Mouse (Mus musculus) NIH3T3 (cell line): ENCODE data around the gene Ptges2.
"Not testable (repeated sequence)": the region's sequence is repeated elsewhere in the genome, so short reads cannot be mapped to it uniquely, and the experiment has no call there.

ENCODE experiments used
- DNase-seq: peaks from one replicate; pipeline ENCODE4 v3.0.0-alpha.2; 2012; ENCODE audit warnings: low read depth

Ptges2 gene

DNA sequence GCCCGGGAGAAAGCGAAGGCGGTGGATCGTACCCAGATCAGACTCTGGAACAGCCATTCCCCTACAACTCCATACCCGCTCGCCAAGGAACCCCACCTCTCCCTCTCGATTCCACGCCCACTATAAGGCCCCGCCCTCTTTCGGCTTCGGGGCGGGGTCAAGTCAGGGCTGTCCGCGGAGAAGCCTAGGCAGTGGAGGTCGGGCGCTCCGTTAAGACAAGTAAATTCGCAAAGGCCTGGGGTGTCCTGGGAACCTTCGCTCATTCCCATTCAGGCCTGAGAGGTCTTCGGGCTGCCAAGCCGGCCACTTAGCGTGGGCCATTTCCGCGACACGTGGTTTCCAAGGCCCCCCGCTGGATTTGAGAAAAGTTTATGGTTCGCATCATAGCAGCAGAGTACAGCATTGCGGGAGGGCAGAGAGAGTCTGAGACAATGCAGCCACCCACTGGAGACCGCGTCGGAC lies at the start of gene Ptges2:
Gene Ptges2, plus strand, starts transcription at position 413 of the 462 bp plus-strand sequence.
- DNase-seq = peak; percentile 94

DNA sequence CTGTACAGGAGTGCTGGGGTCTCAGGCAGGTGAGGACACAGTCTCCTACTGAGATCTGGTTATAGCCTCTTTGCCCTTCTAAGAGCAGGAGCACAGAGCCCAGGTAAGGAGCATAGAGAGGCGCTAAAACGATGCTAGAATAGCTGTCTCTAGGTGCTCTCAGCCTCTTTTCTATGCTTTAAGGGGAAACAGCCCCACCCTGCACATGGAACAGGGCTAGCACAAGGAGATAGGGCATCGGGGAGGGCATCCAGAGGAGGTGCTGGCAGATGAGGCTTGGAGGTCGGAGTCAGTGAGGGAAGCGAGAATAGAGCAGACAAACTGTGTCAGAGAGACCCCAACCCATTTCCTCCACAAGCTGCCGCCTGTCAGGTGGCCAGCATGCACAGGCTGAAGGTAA lies 48.7 kb upstream of the Ptges2 start:
- DNase-seq = no peak

DNA sequence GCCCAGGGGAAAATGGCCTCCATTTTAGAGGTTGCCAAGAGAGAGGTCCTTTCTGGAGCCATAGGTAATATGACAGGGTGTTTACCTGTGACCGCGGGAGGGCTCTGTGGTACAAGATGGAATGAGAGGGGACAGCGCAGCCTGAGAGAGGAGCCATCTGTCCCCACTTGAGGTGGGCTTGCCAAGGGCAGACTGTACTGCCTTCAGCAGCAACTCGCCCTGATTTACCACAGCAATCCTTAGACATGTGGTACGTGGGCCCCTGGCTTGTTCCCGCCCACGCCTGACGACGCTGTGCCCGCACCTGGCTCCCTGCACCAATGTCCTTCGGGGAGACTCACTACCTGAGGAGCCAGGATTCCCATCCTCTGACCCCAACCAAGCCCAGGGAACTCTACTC lies 47.4 kb upstream of the Ptges2 start:
- DNase-seq = no peak

DNA sequence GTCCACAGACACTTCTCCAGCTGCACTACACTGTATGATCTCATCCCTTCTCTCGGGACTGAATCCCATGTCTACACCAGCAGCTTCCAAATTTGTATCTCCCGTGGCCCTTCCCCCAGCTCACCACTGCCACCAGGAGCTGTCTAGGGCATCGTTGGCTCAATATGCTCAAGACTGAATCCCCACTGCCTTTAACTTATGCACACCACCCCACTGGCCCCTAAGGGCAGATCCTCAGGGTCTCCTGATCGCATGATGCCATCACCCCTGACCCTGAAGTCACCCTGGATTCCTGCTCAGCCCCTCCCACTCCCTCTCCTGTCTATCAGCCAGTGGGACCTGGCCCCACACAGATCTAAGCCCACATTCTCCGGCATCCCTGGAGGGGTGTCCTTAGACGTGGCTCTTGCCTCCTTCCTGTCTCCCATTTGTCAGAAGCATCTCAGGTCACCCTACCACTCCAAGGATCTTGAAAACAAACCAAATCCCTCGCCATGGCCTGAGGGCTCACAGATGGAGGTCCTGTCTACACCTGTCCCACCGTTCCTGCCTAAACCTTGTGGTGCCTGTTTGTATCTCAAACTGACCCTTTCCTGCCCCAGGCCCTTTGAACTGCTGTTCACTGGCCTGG lies 46.0 kb upstream of the Ptges2 start:
- no peak for DNase-seq

DNA sequence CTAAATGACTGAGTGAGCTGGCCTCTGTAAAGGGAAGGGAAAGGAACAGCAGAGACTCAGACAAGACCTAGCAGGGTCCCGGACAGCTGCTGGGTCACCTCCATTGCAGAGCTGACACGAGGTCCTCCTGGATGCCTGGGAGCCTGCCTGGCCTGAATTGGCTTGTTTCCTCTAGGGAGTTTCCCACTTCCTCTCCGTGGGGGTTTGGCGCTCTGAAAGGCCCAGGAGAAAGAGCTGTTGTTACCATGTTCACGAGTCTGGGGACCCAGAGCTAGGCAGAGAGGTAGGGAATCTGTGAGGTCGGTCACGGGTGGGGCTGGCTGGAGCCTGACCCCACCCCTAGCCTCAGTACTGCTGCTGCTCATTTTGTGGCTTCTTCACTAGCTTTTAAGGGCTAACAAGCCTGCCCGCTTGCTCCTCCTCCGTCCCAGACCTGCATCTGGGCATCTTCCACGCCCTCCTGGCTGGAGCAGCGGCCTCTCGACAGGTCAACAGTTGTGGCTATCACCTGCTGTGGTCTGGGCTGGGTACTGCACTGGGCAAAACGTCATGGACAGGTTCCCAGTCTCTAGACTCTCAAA lies 45.1 kb upstream of the Ptges2 start:
- DNase-seq = no peak

DNA sequence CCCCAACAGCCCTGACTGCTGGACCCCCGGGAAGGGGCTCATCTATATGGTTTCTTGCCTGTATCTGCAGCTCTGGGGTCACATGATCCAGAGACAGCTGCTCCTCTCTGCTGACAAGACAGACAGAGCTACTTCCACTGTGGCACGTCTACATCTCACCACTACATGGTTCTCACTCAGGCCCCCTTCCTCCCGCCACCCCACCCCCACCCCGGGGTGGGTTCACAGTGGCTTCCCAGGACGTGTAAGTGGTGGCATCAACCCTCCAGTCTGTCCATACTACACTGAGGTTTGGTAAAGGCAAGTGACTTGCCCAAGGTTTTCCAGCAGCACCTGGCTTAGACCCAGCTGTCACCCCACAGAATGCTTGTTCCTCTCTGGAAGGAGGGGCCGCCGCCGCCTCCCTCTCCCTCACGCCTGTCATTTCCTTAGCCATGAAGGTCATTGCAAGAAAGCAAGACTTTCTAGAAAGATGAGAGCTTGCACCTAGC lies 44.2 kb upstream of the Ptges2 start:
- no peak for DNase-seq

DNA sequence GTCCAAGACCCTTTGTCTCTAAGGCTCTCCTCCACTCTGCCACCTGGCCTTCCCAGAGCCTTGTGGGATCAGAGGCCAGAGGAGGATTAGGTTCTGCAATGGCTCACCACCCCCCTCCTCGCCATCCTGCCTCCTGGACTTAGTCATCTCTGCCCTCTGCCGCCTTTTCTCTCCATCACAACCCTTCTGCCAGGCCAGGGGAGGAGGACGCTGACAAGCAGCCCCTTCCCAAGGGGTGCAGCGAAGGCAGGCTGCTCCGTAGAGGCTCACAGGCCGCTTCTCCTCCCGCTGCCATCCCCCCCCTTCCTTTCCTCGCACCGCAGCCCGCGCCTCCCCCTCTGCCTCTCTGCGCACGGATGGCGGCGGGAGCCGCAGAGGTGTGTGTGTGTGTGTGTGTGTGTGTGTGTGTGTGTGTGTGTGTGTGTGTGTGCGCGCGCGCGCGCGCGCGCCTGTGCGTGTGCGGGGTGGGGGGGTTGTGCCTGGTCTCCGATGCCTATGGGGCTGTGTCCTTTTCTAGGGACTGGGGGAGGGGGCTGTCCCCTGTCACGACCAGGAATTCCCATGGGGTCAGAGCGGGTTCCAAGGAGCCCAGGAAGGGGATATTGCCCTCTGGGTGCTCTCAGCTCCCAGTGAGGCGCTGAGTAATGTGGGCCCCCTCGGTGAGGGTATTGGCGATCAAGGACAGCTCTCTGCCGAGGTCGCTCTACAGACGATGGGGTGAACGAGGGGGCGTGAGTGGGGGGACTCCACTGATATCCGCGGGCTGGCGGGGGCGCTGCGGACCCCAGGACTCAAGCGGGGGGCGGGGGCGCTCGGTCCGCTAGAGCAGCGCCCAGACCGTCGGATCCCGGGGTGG lies 43.3 kb upstream of the Ptges2 start, which contains the start of gene Ciz1:
Gene Ciz1, plus strand, starts transcription at position 177 of the 856 bp plus-strand sequence.
- peak; percentile 73 for DNase-seq

DNA sequence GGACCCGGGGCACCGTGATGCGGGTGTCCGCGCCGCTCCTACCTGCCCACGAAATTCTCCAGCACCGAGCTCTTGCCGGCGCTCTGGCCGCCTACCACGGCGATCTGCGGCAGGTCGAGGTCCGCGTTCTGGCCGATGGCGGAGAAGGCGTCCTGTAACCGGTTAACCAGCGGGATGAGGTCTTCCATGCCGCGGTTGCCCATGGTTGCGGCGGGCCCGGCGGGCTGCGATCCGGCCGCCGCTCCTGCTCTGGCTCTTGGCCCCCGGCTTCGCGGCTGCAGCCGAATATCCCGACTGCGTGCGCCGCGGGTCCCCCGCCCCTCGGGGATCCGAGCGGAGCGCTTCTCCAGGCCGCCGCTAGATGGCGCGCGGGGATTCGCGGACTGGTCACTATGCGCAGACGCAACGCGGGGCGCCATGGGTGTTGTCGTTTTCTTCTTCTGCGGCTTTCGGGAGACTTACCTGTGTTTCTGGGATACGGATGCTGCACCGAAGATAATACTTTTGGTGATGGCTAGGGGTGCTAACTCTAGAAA lies 42.6 kb upstream of the Ptges2 start, which contains the start of gene Dnm1:
Gene Dnm1, minus strand, starts transcription at position 332 of the 536 bp plus-strand sequence.
- DNase-seq = peak; percentile 96

DNA sequence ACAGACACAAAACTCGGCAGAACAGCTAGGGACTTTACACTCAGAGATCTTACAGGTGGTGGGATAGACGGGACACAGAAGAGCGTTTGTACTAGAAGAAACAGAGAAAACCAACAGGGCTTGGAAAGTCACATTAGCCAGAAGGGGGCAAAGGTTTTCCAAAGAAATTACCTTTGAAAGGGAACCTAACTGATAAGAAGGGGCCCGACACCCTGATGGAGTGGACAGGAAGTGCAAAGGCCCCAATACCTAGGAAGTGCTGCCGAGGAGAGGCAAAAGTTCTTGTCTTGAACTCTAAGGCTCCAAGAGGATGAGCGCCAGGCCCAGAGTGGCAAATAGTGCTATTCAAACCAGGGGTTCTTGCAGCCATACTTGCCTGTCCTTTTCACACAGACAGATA lies 41.9 kb upstream of the Ptges2 start:
- no peak for DNase-seq

DNA sequence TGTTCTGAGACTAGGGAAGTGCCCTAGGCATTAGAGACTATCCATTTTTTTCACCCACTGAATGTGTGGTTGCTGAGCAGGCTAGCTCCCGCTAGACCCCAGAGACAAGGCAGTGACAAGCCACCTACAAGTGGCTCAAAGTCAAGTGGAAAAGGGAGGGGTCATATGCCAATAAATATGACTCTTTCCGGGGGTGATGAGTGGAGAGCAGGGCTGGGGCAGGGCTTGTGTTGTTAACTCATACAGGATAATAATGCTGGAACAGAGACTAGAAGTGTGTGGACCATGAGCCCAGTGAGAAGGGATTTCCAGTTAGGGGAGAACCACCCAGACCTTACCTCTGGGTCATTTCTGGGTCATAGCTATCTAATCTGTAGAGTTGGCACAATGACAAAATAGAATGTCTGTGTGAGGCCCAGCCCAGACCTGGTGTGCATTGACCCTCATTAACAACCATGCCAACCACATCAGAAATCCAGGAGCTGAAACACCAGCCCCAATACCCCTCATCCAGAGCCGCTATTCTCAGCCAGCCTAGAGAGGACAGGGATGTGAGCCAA lies 41.3 kb upstream of the Ptges2 start:
- no peak for DNase-seq

DNA sequence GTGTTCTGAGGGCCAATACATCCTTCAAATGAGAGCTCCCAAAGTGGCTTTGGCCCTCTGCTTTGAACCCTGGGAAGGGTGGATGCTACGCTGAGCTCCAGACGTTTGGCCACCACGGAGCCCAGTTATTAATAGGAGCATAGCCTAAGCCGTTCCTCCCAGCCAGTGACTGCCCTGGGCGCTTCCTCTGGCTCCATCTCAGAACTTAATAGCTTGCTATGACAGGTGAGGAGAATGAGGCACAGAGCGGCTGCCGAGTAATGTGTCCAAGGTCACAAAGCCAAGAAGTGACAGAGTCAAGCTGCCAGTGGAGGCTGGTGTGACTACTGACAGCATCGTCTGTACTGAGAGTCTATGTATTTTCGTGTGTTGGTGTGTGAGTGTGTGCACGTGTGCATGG lies 39.5 kb upstream of the Ptges2 start:
- no peak for DNase-seq

DNA sequence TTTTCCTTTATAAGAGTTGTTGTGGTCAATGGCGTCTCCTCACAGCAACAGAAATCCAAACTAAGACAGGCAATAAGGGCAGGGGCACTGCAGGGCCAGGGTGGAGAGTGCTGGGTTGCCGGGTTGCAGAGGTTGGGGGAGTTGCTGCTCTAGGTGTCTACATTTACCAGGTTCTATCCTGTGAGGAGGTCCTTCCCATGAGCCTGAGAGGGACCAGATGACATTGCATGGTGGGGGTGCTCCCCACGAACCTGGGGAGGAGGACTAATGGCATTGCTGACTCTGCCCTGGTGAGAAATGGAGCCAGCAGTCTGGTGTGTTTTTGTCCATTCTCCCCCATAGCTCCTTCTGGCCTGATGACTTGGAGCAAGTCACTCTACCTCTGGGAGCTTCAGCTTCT lies 38.0 kb upstream of the Ptges2 start:
- DNase-seq = no peak

DNA sequence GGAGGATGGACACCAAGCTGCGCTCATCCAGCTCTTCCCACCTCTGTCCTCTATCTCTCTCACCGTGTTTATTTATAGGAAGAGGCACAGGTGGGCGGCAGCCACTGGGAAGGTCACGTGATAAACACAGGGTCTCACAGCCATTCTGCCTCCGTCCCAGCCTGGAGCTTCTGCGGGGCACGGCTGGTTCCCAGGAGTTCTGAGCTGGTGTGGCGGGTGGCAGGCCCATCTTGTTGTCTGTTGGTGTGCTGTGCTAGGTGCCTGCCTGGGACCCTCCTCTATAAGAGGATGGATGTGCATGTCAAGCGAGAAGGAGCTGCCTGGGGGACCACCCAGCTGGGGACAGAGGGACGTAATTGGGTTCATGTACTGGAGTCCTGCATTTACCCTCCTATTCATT lies 37.3 kb upstream of the Ptges2 start:
- DNase-seq = no peak

DNA sequence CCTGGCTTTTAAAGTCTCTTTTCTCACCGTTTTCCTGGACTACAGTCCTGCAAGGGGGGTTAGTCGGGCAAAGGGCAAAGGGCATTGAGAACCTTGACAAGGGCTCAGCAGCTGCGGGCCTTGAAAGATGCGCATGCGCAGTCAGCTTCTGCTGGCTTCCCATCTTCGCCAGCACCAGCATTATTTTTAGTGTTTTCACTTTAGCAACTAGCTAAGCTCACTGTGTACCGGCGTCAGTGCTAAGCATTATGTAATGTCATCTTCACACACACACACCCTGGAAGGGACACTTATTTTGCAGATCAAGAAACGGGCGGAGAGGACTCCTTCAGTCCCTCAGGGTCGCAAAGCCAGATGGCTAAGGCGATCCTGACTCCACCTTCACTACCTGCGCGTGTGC lies 35.0 kb upstream of the Ptges2 start:
- peak; percentile 83 for DNase-seq

DNA sequence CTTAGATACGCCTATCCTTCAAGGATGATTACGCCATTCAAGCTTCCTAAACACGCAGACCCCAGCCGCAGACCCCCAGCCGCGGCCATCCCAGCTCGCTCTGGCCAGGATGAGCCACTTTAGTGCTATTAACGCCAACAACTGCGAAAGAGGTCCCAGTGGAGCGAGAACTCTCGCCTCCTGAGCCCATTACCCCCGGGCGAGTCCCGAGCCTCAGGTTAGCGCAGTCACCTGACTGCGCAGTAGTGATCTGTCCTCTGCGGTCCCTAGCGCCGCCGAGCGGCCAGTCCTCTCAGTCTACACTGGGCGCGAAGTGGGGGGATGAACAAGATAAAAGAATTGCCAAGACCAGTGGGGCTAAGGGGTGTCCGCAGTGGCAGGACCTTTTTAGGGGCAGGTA lies 34.3 kb upstream of the Ptges2 start:
- DNase-seq = peak; percentile 82

DNA sequence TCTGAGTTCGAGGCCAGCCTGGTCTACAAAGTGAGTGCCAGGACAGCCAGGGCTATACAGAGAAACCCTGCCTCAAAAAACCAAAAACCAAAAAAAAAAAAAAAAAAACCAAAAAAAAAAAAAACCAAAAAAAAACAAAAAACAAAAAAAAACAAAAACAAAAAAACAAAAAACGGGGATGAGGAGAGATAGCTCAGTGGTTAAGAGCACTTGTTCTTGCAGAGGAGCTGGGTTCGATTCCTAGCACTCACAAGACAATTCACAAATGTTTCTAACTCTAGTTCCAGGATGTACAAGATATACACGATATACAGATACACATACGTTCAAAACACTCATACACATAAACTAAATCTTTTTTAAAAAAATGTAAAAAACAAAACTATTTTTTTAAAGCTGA lies 33.4 kb upstream of the Ptges2 start:
- DNase-seq = not testable (repeated sequence)

DNA sequence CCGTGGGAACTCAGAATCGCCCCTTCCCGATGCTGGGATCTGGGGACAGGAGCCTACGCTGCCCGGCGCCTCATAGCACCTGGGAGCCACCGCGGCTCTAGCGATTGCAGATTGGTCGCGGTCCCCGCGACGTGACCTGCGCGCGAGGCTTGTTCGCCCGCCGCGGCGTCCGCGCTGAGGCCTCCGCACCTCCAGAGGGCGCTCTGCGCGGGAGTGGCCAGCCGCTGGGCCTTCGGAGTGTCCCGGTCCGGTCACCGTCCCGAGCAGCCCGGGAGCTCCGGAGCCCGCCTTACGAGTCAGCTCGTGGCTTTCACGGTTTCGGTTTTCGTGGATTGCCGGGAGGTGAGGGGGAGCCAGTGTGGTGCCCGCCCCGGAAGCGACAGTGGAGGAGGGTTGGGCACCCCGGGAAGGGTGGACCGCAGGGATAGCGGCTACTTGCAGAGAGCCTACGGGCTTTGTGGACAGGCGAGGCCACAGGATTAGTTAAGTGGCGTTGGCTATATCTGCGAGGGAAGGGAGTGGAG lies 32.8 kb upstream of the Ptges2 start:
- peak; percentile 90 for DNase-seq

DNA sequence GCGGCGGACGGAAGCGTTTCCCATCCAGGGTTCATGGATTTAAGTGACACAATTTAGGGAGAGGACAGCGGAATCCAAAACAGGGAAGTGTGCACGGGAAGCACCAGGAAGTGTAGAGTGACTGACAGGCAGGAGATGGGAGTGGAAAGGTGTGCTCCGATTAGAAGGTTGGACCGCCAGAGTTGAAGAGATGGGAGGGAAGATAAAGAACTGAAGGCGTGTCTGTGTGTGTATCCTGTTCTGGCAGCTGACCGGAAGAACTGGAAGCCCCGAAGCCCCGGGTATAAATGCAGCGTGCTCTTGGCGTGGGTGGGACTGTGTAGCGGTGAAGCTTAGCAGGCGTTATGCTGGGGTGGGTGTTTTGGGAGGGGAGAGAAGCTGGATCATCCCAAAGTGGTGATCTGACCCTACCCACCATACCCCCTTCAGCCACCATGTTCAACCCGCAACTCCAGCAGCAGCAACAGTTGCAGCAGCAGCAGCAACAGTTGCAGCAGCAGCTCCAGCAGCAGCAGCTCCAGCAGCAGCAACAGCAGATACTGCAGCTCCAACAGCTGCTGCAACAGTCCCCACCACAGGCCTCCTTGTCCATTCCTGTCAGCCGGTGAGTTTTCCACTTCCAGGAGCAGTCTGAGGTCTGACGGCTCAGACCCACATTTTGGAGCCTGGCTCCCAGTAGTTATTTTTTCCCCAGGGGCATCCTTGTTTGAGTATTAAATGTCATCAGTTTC lies 32.2 kb upstream of the Ptges2 start:
- peak; percentile 54 for DNase-seq

DNA sequence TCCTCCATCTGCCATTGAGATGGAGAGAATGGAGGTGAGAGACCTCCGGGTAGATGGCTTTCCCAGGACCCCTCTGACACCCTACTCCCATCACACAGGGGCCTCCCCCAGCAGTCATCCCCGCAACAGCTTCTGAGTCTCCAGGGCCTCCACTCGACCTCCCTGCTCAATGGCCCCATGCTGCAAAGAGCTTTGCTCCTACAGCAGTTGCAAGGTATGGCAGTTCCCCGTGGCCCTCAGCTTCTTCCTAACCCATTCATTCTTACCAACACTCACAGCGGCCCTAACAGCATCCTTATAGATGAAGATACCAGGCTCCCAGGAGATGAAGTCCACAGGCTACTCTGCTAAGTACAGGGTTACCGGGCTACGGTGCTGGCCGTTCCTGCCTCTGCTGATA lies 31.6 kb upstream of the Ptges2 start:
- no peak for DNase-seq

DNA sequence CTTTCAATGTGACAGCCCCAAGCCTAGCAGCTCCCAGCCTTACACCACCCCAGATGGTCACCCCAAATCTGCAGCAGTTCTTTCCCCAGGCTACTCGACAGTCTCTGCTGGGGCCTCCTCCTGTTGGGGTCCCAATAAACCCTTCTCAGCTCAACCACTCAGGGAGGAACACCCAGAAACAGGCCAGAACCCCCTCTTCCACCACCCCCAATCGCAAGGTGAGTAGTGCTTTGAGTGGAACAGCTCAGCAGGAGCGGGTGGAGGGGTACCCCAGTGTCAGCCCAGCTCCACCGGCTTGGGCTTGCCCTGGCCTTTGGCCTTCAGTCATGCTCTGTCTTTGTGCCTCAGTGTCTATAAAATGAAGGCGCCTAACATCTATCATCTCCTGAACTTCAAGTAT lies 28.4 kb upstream of the Ptges2 start:
- no peak for DNase-seq

DNA sequence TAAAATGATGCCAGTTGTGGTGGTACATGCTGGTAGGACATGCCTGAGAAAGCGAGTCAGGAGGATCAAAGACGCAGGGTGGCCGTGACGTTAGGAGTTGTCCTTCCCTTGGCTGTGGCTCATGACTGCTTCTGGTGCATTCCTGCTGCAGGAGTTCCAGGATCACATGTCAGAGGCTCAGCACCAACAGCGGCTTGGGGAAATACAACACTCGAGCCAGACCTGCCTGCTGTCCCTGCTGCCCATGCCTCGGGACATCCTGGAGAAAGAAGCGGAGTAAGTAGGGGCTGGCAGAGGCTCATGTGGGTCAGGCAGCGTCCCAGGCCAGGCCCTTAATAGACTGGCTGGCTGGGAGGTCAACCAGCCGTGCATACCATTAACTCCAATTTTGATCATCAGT lies 21.5 kb upstream of the Ptges2 start:
- no peak for DNase-seq
